ENCODE assay signal across 14 mouse cellular contexts in the genomic region with DNA sequence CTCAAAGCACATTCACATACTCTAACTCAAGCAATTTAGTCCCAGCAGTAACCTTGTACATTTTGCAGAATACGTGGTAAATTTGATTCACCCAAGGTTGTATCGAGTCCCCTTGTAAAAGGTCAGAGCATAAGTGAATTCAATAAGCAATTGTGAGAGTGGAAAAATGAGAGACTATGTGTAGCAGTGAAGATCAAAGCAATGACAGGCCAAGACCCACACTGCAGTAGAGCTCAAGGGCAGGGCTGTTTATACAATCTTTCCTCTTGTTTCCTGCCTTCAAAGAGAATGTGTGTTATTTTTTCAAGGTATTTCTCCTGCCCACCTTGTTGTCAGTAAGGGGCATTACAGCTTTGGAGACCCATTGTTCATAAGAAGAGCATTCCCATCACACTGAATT.
"Had no signal": no experiment of that assay in that cellular context is flagged by ENCODE, and none has a peak within 500 bp of the region (broad histone marks: within the 10 kb centered on the region; RNA-seq: fewer than 3 reads in every experiment).

No protein-coding gene starts in this region.

- DNase-seq: kidney, postnatal 10 days; kidney, postnatal 36 days; liver; lung, adult 18-20 months; lung, postnatal 10 days; lung, postnatal 36 days; right cerebral cortex, adult 18-20 months; right cerebral cortex, postnatal 14 days; right cerebral cortex, postnatal 4 days; thymus, adult 2 months; thymus, postnatal 25 days had no signal

- ATAC-seq: liver, embryonic 12.5 days; midbrain, embryonic 13.5 days; midbrain, embryonic 16.5 days had no signal
